Mouse (Mus musculus) thymus, adult 2 months (tissue): ENCODE results near the gene Nfkbie. TPM values are rescaled to one million over a fixed set of nuclear protein-coding genes. Genes with fewer than 3 reads are reported as not detected.

Source experiments
- DNase-seq: peaks from one replicate; pipeline ENCODE4 v3.0.0; 2021
- H3K27ac ChIP-seq: fragments of 200-500 bp; 2 replicates; pipeline ENCODE4 v1.5.1; 2012; ENCODE audit warnings: low read length, control low read depth; ENCODE audit not compliant: control insufficient read depth, insufficient read depth
- H3K27me3 ChIP-seq: fragments of 200-500 bp; 2 replicates; pipeline ENCODE4 v1.6.1; 2012; ENCODE audit warnings: mild to moderate bottlenecking, low read length, moderate library complexity, mixed read lengths; ENCODE audit not compliant: control insufficient read depth, insufficient read depth
- H3K36me3 ChIP-seq: fragments of 200-500 bp; 2 replicates; pipeline ENCODE4 v1.6.1; 2012; ENCODE audit warnings: mild to moderate bottlenecking, low read length, moderate library complexity; ENCODE audit not compliant: control insufficient read depth, insufficient read depth
- H3K4me1 ChIP-seq: fragments of 200-500 bp; replicated peaks from 2 replicates; pipeline ENCODE4 v1.6.1; 2012; ENCODE audit warnings: low read length; ENCODE audit not compliant: control insufficient read depth, insufficient read depth
- H3K4me3 ChIP-seq: fragments of 200-500 bp; 2 replicates; pipeline ENCODE4 v1.5.1; 2012; ENCODE audit warnings: mild to moderate bottlenecking, low read length, control low read depth, moderate library complexity; ENCODE audit not compliant: control insufficient read depth, insufficient read depth
- CTCF ChIP-seq: fragments of 200-500 bp; IDR thresholded peaks from 2 replicates; pipeline ENCODE4 v1.5.1; 2012; ENCODE audit warnings: mild to moderate bottlenecking, control low read depth, low read length, moderate library complexity, borderline replicate concordance; ENCODE audit not compliant: control insufficient read depth, poor library complexity, insufficient read depth; ENCODE audit errors: extremely low read depth
- POLR2A ChIP-seq: fragments of 200-500 bp; IDR thresholded peaks from 2 replicates; pipeline ENCODE4 v1.6.1; 2012; ENCODE audit warnings: mild to moderate bottlenecking, low read length, control low read depth, moderate library complexity; ENCODE audit not compliant: control insufficient read depth, poor library complexity, insufficient read depth; ENCODE audit errors: extremely low read depth
- WGBS: fragments of 180-500 bp; shearing (Covaris S2); methylation state at CpG from one replicate; pipeline ENCODE4 v1.1.7; 2018; 5-methylcytosine and 5-hydroxymethylcytosine counted together
- polyA plus RNA-seq: library from polyadenylated mRNA; depleted of rRNA; stranded (reverse); fragments of >200 nt; gene quantifications from 2 replicates; pipeline ENCODE4 v1.2.3, GENCODE M21; 2012

Nfkbie gene
- polyA plus RNA-seq, 1 experiment, result 64.5 TPM

GRCm38 (mm10) chr17:45545278-45545961 lies 10.1 kb upstream of the Nfkbie start:
- H3K4me3 ChIP-seq, result no peak overlapping the region
- 45% methylated on average over 74 of the region's 74 CpGs for WGBS
- no peak for TF ChIP-seq POLR2A
- no peak for TF ChIP-seq CTCF
- H3K36me3 ChIP-seq, result no peaks in the 10 kb centered on the region; the same call in 1 of the 2 replicates
- no peak overlapping the region for H3K27ac ChIP-seq
- DNase-seq, result no peak
- peaks cover 26% of the 10 kb centered on the region for H3K4me1 ChIP-seq
- H3K27me3 ChIP-seq, result no peaks in the 10 kb centered on the region

- TF ChIP-seq POLR2A, result no peak
- no peak for TF ChIP-seq CTCF
- 94% methylated on average over 16 of the region's 16 CpGs for whole genome bisulfite sequencing
- Histone ChIP-seq H3K36me3 (no peaks in the 10 kb centered on the region; the same call in 1 of the 2 replicates), H3K27me3 (no peaks in the 10 kb centered on the region), H3K4me1 (peaks cover 31% of the 10 kb centered on the region), H3K4me3 (no peak overlapping the region), H3K27ac (no peak overlapping the region)
- no peak for DNase-seq
These were observed 8.6 kb upstream of the Nfkbie start for GRCm38 (mm10) chr17:45546941-45547340.

GRCm38 (mm10) chr17:45547461-45548190 lies 7.9 kb upstream of the Nfkbie start:
- peaks cover 32% of the 10 kb centered on the region for H3K4me1 ChIP-seq
- H3K4me3 ChIP-seq, result no peak overlapping the region
- no peak overlapping the region for H3K27ac ChIP-seq
- 96% methylated on average over 5 of the region's 5 CpGs for WGBS
- DNase-seq, result no peak
- TF ChIP-seq POLR2A, result no peak
- no peak for TF ChIP-seq CTCF
- no peaks in the 10 kb centered on the region for H3K27me3 ChIP-seq
- H3K36me3 ChIP-seq, result no peaks in the 10 kb centered on the region; the same call in 1 of the 2 replicates

- peak overlapping the region; percentile 66 for H3K4me3 ChIP-seq
- H3K36me3 ChIP-seq, result no peaks in the 10 kb centered on the region; the same call in 1 of the 2 replicates
- H3K27me3 ChIP-seq, result no peaks in the 10 kb centered on the region
- DNase-seq, result peak; percentile 63
- H3K27ac ChIP-seq, result no peak overlapping the region
- WGBS, result 5% methylated on average over 60 of the region's 68 CpGs
- H3K4me1 ChIP-seq, result peaks cover 32% of the 10 kb centered on the region
- TF ChIP-seq POLR2A, result no peak
- TF ChIP-seq CTCF, result no peak
These were observed 6.7 kb upstream of the Nfkbie start for GRCm38 (mm10) chr17:45548541-45549512.

- Histone ChIP-seq H3K4me3 (peak within 1 kb of the TSS; percentile 66), H3K36me3 (no peaks in the 10 kb centered on the region; the same call in 1 of the 2 replicates), H3K27ac (no peak within 1 kb of the TSS; the same call in 1 of the 2 replicates), H3K4me1 (peaks cover 26% of the 10 kb centered on the region), H3K27me3 (no peaks in the 10 kb centered on the region)
- TF ChIP-seq CTCF, result no peak
- no peak for TF ChIP-seq POLR2A
- 4% methylated on average over 28 of the region's 29 CpGs for WGBS
- peak; percentile 56 for DNase-seq
These were observed 5.8 kb upstream of the Nfkbie start, which contains the start of gene Tmem151b for GRCm38 (mm10) chr17:45549617-45550181. Gene Tmem151b (minus strand): TSS chr17:45549677.
